Mouse (Mus musculus) G1E (cell line): ENCODE measurements around the gene Slc29a2. TPM values are rescaled to one million over a fixed set of nuclear protein-coding genes. Genes with fewer than 3 reads are reported as not detected.

Source experiments
- ATAC-seq: 2 replicates; pipeline ENCODE4 v1.8.0; 2016; ENCODE audit warnings: mild to moderate bottlenecking; ENCODE audit not compliant: insufficient number of reproducible peaks, poor library complexity, low FRiP score, severe bottlenecking; ENCODE audit errors: extremely low read depth
- DNase-seq: peaks from one replicate; pipeline ENCODE4 v3.0.0; 2012; ENCODE audit warnings: low spot score
- H3K27me3 ChIP-seq: 2 replicates; pipeline ENCODE4 v1.6.1; 2012; ENCODE audit warnings: mild to moderate bottlenecking, low read length, inconsistent platforms; ENCODE audit not compliant: insufficient read depth
- H3K36me3 ChIP-seq: replicated peaks from 2 replicates; pipeline ENCODE3; 2012; ENCODE audit warnings: mild to moderate bottlenecking, inconsistent platforms
- H3K4me1 ChIP-seq: 2 replicates; pipeline ENCODE4 v1.6.1; 2012; ENCODE audit warnings: low read depth, low read length, inconsistent platforms, mixed read lengths; ENCODE audit not compliant: insufficient read depth
- H3K4me3 ChIP-seq: 2 replicates; pipeline ENCODE4 v1.5.1; 2012; ENCODE audit warnings: low read depth, mild to moderate bottlenecking, inconsistent platforms, low read length, moderate library complexity, mixed read lengths
- H3K9me3 ChIP-seq: replicated peaks from 2 replicates; pipeline ENCODE4 v1.6.1; 2012; ENCODE audit warnings: inconsistent platforms
- CTCF ChIP-seq: IDR thresholded peaks from 2 replicates; pipeline ENCODE4 v1.5.1; 2012; ENCODE audit warnings: low read depth, low read length, inconsistent platforms, mixed read lengths
- GATA1 ChIP-seq: IDR thresholded peaks from 2 replicates; pipeline ENCODE4 v1.6.1; 2012; ENCODE audit warnings: borderline replicate concordance, low read length, inconsistent platforms, mixed read lengths
- GATA2 ChIP-seq: IDR thresholded peaks from 2 replicates; pipeline ENCODE4 v1.6.1; 2012; ENCODE audit warnings: low read depth, low read length, inconsistent platforms, borderline replicate concordance
- POLR2AphosphoS5 ChIP-seq: IDR thresholded peaks from 2 replicates; pipeline ENCODE4 v1.6.1; 2012; ENCODE audit warnings: low read depth, low read length, inconsistent platforms; ENCODE audit not compliant: insufficient replicate concordance
- TAL1 ChIP-seq: conservative IDR thresholded peaks from 2 replicates; pipeline ENCODE4 v1.6.1; 2012; ENCODE audit warnings: low read depth, low read length, inconsistent platforms, mixed read lengths
- polyA plus RNA-seq: library from polyadenylated mRNA; stranded (reverse); fragments of >175 nt; gene quantifications from 2 replicates; pipeline ENCODE4 v1.2.3, GENCODE M21; 2012
- total RNA-seq, 2 experiments: library from RNA; stranded (forward) in 1 of 2; stranded (reverse) in 1 of 2; fragments of 200-1000 nt in 1 of 2; fragments of >200 nt in 1 of 2; fragmentation: Nextera tagmentation in 1 of 2; gene quantifications; 2 replicates each; pipeline ENCODE4 v1.2.3; 2014 to 2017

Slc29a2 gene
- total and polyA plus RNA-seq, 3 experiments: 1.7 to 5.9 (median 5.8) TPM

DNA sequence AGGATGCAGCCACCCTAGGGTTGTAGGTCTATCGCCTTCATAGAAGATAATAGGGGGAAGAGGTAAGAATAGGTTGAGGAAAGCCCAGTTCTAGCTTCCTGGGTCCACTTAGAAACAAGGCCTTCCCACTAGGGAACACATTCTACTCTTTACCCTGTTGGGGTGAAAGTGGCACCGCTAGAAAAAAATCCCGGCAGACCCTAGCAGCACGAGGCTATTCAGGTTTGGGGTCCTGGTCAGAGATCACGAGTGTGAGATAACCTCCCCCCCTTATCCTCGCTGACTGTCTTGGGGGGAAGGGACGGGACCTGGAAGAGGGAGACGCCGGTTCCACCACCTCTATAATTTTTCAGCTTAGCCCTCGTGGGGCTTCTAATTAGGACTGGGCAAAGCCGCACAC lies 47.4 kb downstream of the Slc29a2 start:
- ATAC-seq (no peak), DNase-seq (no peak)
- peak overlapping the region; percentile 70; the same call in 1 of the 2 replicates for H3K4me3 ChIP-seq
- TF ChIP-seq TAL1 (no peak), CTCF (no peak), GATA2 (no peak), POLR2AphosphoS5 (no peak), GATA1 (no peak)
- no peaks in the 10 kb centered on the region for H3K9me3 ChIP-seq
- no peaks in the 10 kb centered on the region for H3K36me3 ChIP-seq
- H3K4me1 ChIP-seq: peaks cover 43% of the 10 kb centered on the region
- H3K27me3 ChIP-seq: peaks cover 47% of the 10 kb centered on the region

DNA sequence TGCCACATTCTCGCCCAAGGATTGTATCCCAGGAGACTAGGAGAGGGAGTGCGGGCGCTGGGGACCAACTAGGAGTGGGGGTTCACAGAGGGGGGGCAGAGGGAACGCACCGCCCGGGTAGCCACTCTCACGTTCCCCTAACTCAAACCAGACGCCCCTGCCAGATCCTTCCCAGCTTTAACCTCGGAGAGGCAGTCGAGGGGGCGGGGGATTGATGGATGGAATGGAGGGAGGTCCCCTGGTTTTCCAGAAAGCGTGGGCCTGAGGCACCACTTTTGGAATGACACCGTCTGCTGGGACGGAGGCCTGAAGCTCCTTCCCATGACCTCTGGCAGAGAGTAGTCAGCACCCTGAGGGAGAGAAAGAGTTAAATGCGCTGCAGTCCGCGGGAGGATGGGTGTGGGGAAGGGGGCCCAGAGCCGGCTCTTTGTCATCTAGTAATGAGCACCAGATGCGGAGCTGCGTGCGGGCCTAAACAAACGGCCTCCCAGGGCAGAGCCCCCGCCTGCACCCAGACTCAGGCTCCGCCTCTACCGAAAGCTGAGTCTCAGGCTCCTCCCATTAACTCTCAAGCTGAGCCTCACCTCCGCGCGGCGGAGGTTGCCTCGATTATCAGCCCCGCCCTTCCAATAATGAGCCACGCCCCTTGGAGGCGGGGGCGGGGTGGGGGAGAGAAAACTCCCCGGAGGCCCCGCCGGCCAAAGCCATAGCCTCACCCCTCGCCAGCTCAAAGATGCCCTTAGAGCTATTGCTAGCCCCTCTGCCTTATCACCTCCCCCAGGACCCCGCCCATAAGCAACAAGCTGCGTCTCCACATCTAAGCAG lies 48.1 kb downstream of the Slc29a2 start:
- DNase-seq: peak; percentile 83
- TF ChIP-seq TAL1 (no peak), GATA2 (no peak), GATA1 (no peak), CTCF (no peak), POLR2AphosphoS5 (no peak)
- peak; percentile 75 for ATAC-seq
- no peaks in the 10 kb centered on the region for H3K36me3 ChIP-seq
- H3K9me3 ChIP-seq: no peaks in the 10 kb centered on the region
- peaks cover 43% of the 10 kb centered on the region for H3K4me1 ChIP-seq
- H3K4me3 ChIP-seq: peak overlapping the region; percentile 70
- peaks cover 50% of the 10 kb centered on the region for H3K27me3 ChIP-seq

DNA sequence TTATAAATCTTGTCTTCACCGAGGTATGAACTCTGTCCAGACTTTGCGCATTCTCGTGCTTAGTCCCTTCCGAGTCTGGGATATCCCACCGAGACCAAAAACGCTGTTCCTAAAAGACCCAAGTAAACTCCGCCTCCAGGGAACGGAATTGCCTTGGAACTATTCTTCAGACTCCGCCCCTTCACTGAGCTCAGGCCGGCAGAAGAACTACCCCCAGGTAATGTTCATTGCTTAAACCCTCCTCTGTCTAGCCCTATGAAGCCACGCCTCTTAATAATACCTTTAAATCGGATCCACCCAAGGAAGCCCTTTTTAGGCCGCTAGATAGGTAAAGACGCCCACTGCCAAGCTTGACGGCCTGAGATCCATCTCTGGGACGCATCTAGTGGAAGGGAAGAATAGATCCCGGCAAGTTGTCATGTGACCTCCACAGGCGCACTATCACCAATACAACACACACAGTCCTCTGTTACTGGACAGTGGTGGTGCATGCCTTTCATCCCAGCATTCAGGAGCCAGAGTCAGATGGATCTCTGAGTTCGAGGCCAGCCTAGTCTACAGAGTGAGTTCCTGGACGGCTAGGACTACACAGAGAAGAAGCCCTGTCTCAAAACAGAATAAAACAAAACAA lies 48.8 kb downstream of the Slc29a2 start:
- H3K27me3 ChIP-seq: peaks cover 43% of the 10 kb centered on the region
- ATAC-seq (no peak), DNase-seq (no peak)
- no peaks in the 10 kb centered on the region for H3K36me3 ChIP-seq
- no peak for TF ChIP-seq GATA1
- no peak for TF ChIP-seq TAL1
- no peak for TF ChIP-seq POLR2AphosphoS5
- TF ChIP-seq GATA2: no peak
- no peak for TF ChIP-seq CTCF
- no peaks in the 10 kb centered on the region for H3K9me3 ChIP-seq
- H3K4me3 ChIP-seq: peak overlapping the region; percentile 70
- peaks cover 35% of the 10 kb centered on the region for H3K4me1 ChIP-seq

DNA sequence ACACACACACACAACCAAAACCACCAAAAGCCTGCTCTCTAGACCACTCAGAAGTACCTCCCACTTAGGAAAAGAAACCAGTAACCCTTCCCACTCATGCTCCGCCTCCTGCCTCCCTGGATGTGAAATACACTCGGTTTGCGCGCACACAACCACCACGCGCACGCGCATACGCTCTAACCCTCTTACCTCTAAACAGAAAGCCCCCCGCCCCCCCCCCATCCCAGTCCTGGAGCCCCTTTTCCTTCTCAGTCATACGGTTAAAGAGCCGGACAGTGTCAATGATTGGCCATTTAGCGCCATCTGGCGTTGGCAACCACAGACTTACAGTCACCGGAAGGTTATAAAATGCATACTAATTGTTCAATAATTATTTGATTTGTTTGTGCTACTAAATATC lies 49.4 kb downstream of the Slc29a2 start:
- peaks cover 30% of the 10 kb centered on the region for H3K4me1 ChIP-seq
- TF ChIP-seq GATA1: no peak
- TF ChIP-seq TAL1: no peak
- TF ChIP-seq CTCF: 0 out of 2 replicates have a peak, but pooled peaks have one; percentile 19
- TF ChIP-seq POLR2AphosphoS5: no peak
- no peak for TF ChIP-seq GATA2
- DNase-seq (no peak), ATAC-seq (no peak)
- H3K9me3 ChIP-seq: no peaks in the 10 kb centered on the region
- peak overlapping the region; percentile 70; the same call in 1 of the 2 replicates for H3K4me3 ChIP-seq
- no peaks in the 10 kb centered on the region for H3K36me3 ChIP-seq
- H3K27me3 ChIP-seq: peaks cover 40% of the 10 kb centered on the region

GRCm38 (mm10) chr19:5073518-5073917 lies 49.9 kb downstream of the Slc29a2 start:
- no peak for ATAC-seq
- no peaks in the 10 kb centered on the region for H3K9me3 ChIP-seq
- H3K4me3 ChIP-seq: no peak overlapping the region
- H3K36me3 ChIP-seq: no peaks in the 10 kb centered on the region
- peaks cover 25% of the 10 kb centered on the region for H3K4me1 ChIP-seq
- H3K27me3 ChIP-seq: peaks cover 35% of the 10 kb centered on the region
- DNase-seq: no peak
- TF ChIP-seq TAL1 (no peak), CTCF (no peak), POLR2AphosphoS5 (no peak), GATA1 (no peak), GATA2 (no peak)

- Histone ChIP-seq H3K27me3 (peaks cover 32% of the 10 kb centered on the region), H3K4me1 (peaks cover 6% of the 10 kb centered on the region; the same call in 1 of the 2 replicates), H3K36me3 (no peaks in the 10 kb centered on the region), H3K9me3 (no peaks in the 10 kb centered on the region), H3K4me3 (no peak overlapping the region)
- DNase-seq (no peak), ATAC-seq (no peak)
- TF ChIP-seq GATA1: no peak
- no peak for TF ChIP-seq POLR2AphosphoS5
Observed at GRCm38 (mm10) chr19:5079279-5079678, 55.6 kb downstream of the Slc29a2 start.

Other genes starting within 250 kb of the Slc29a2 start
Only the 20 nearest of the 24 such genes appear.
- 17.3 and 20.6 TPM in 2 replicates for gene Ccs, start 184.5 kb upstream of the Slc29a2 start, total RNA-seq (2014; fragmentation: Nextera tagmentation)
- 30.1 and 31.2 TPM in 2 replicates for gene Ccs, start 184.5 kb upstream of the Slc29a2 start, total RNA-seq (2017)
- gene Ccs, start 184.5 kb upstream of the Slc29a2 start, polyA plus RNA-seq: 61.4 and 69.4 TPM in 2 replicates
- gene Ccdc87, start 184.5 kb upstream of the Slc29a2 start, total RNA-seq (2014; fragmentation: Nextera tagmentation): not detected in 2 replicates
- gene Ccdc87, start 184.5 kb upstream of the Slc29a2 start, total RNA-seq (2017): 0.05 and 0.06 TPM in 2 replicates
- 0.03 TPM in 1 of 2 replicates, not detected in the other for gene Ccdc87, start 184.5 kb upstream of the Slc29a2 start, polyA plus RNA-seq
- not detected in 2 replicates for gene Ctsf, start 168.7 kb upstream of the Slc29a2 start, total RNA-seq (2014; fragmentation: Nextera tagmentation)
- 0.38 and 0.41 TPM in 2 replicates for gene Ctsf, start 168.7 kb upstream of the Slc29a2 start, total RNA-seq (2017)
- gene Ctsf, start 168.7 kb upstream of the Slc29a2 start, polyA plus RNA-seq: 0.05 TPM in 1 of 2 replicates, not detected in the other
- not detected in 2 replicates for gene Actn3, start 146.0 kb upstream of the Slc29a2 start, total RNA-seq (2014; fragmentation: Nextera tagmentation)
- gene Actn3, start 146.0 kb upstream of the Slc29a2 start, total RNA-seq (2017): 0.16 and 0.52 TPM in 2 replicates
- gene Actn3, start 146.0 kb upstream of the Slc29a2 start, polyA plus RNA-seq: 0.03 and 0.06 TPM in 2 replicates
- gene Zdhhc24, start 145.2 kb upstream of the Slc29a2 start, total RNA-seq (2014; fragmentation: Nextera tagmentation): 15.9 and 19.5 TPM in 2 replicates
- gene Zdhhc24, start 145.2 kb upstream of the Slc29a2 start, total RNA-seq (2017): 13.9 and 15.7 TPM in 2 replicates
- 1.8 and 2.0 TPM in 2 replicates for gene Zdhhc24, start 145.2 kb upstream of the Slc29a2 start, polyA plus RNA-seq
- gene Bbs1, start 117.2 kb upstream of the Slc29a2 start, total RNA-seq (2014; fragmentation: Nextera tagmentation): 5.2 and 5.5 TPM in 2 replicates
- 3.0 and 4.4 TPM in 2 replicates for gene Bbs1, start 117.2 kb upstream of the Slc29a2 start, total RNA-seq (2017)
- gene Bbs1, start 117.2 kb upstream of the Slc29a2 start, polyA plus RNA-seq: 5.6 and 8.7 TPM in 2 replicates
- gene Dpp3, start 95.6 kb upstream of the Slc29a2 start, total RNA-seq (2014; fragmentation: Nextera tagmentation): 41.5 and 45.4 TPM in 2 replicates
- 47.3 and 54.2 TPM in 2 replicates for gene Dpp3, start 95.6 kb upstream of the Slc29a2 start, total RNA-seq (2017)
- 82.6 and 88.2 TPM in 2 replicates for gene Dpp3, start 95.6 kb upstream of the Slc29a2 start, polyA plus RNA-seq
- not detected in 2 replicates for gene Peli3, start 80.7 kb upstream of the Slc29a2 start, total RNA-seq (2014; fragmentation: Nextera tagmentation)
- 0.05 TPM in 1 of 2 replicates, not detected in the other for gene Peli3, start 80.7 kb upstream of the Slc29a2 start, total RNA-seq (2017)
- gene Peli3, start 80.7 kb upstream of the Slc29a2 start, polyA plus RNA-seq: not detected in 2 replicates
- 15.4 and 16.2 TPM in 2 replicates for gene Mrpl11, start 61.7 kb upstream of the Slc29a2 start, total RNA-seq (2014; fragmentation: Nextera tagmentation)
- gene Mrpl11, start 61.7 kb upstream of the Slc29a2 start, total RNA-seq (2017): 87.0 and 91.6 TPM in 2 replicates
- 66.8 and 72.2 TPM in 2 replicates for gene Mrpl11, start 61.7 kb upstream of the Slc29a2 start, polyA plus RNA-seq
- gene Npas4, start 33.5 kb upstream of the Slc29a2 start, total RNA-seq (2014; fragmentation: Nextera tagmentation): 0.83 TPM in 1 of 2 replicates, not detected in the other
- 0.05 and 0.06 TPM in 2 replicates for gene Npas4, start 33.5 kb upstream of the Slc29a2 start, total RNA-seq (2017)
- not detected in 2 replicates for gene Npas4, start 33.5 kb upstream of the Slc29a2 start, polyA plus RNA-seq
- gene B4gat1, start 15.0 kb downstream of the Slc29a2 start, total RNA-seq (2014; fragmentation: Nextera tagmentation): 5.9 and 7.2 TPM in 2 replicates
- gene B4gat1, start 15.0 kb downstream of the Slc29a2 start, total RNA-seq (2017): 1.7 and 3.4 TPM in 2 replicates
- 8.4 and 8.9 TPM in 2 replicates for gene B4gat1, start 15.0 kb downstream of the Slc29a2 start, polyA plus RNA-seq
- gene AC124502.3, start 15.0 kb downstream of the Slc29a2 start, total RNA-seq (2014; fragmentation: Nextera tagmentation): 0.60 TPM in 1 of 2 replicates, not detected in the other
- gene AC124502.3, start 15.0 kb downstream of the Slc29a2 start, total RNA-seq (2017): 4.6 and 6.6 TPM in 2 replicates
- gene AC124502.3, start 15.0 kb downstream of the Slc29a2 start, polyA plus RNA-seq: 0.33 and 0.34 TPM in 2 replicates
- gene Brms1, start 17.5 kb downstream of the Slc29a2 start, total RNA-seq (2014; fragmentation: Nextera tagmentation): 10.8 and 15.4 TPM in 2 replicates
- 16.4 and 18.8 TPM in 2 replicates for gene Brms1, start 17.5 kb downstream of the Slc29a2 start, total RNA-seq (2017)
- 65.6 and 88.7 TPM in 2 replicates for gene Brms1, start 17.5 kb downstream of the Slc29a2 start, polyA plus RNA-seq
- 0.68 and 1.8 TPM in 2 replicates for gene Rin1, start 26.6 kb downstream of the Slc29a2 start, total RNA-seq (2014; fragmentation: Nextera tagmentation)
- 0.22 and 0.41 TPM in 2 replicates for gene Rin1, start 26.6 kb downstream of the Slc29a2 start, total RNA-seq (2017)
- gene Rin1, start 26.6 kb downstream of the Slc29a2 start, polyA plus RNA-seq: 0.30 and 0.72 TPM in 2 replicates
- gene Cd248, start 44.2 kb downstream of the Slc29a2 start, total RNA-seq (2014; fragmentation: Nextera tagmentation): not detected in 2 replicates
- gene Cd248, start 44.2 kb downstream of the Slc29a2 start, total RNA-seq (2017): not detected in 2 replicates
- not detected in 2 replicates for gene Cd248, start 44.2 kb downstream of the Slc29a2 start, polyA plus RNA-seq
- gene Tmem151a, start 61.7 kb downstream of the Slc29a2 start, total RNA-seq (2014; fragmentation: Nextera tagmentation): not detected in 2 replicates
- 0.06 and 0.16 TPM in 2 replicates for gene Tmem151a, start 61.7 kb downstream of the Slc29a2 start, total RNA-seq (2017)
- gene Tmem151a, start 61.7 kb downstream of the Slc29a2 start, polyA plus RNA-seq: not detected in 2 replicates
- gene Yif1a, start 64.7 kb downstream of the Slc29a2 start, total RNA-seq (2014; fragmentation: Nextera tagmentation): 44.2 and 55.9 TPM in 2 replicates
- gene Yif1a, start 64.7 kb downstream of the Slc29a2 start, total RNA-seq (2017): 12.8 and 19.7 TPM in 2 replicates
- 11.3 and 11.5 TPM in 2 replicates for gene Yif1a, start 64.7 kb downstream of the Slc29a2 start, polyA plus RNA-seq
- 0.53 and 2.1 TPM in 2 replicates for gene Cnih2, start 74.7 kb downstream of the Slc29a2 start, total RNA-seq (2014; fragmentation: Nextera tagmentation)
- gene Cnih2, start 74.7 kb downstream of the Slc29a2 start, total RNA-seq (2017): not detected in 2 replicates
- 1.6 and 1.9 TPM in 2 replicates for gene Cnih2, start 74.7 kb downstream of the Slc29a2 start, polyA plus RNA-seq
- gene Rab1b, start 83.2 kb downstream of the Slc29a2 start, total RNA-seq (2014; fragmentation: Nextera tagmentation): 35.9 and 47.6 TPM in 2 replicates
- 90.4 and 109 TPM in 2 replicates for gene Rab1b, start 83.2 kb downstream of the Slc29a2 start, total RNA-seq (2017)
- 195 and 231 TPM in 2 replicates for gene Rab1b, start 83.2 kb downstream of the Slc29a2 start, polyA plus RNA-seq
- gene Klc2, start 94.7 kb downstream of the Slc29a2 start, total RNA-seq (2014; fragmentation: Nextera tagmentation): 6.8 and 10.7 TPM in 2 replicates
- gene Klc2, start 94.7 kb downstream of the Slc29a2 start, total RNA-seq (2017): 2.6 and 3.4 TPM in 2 replicates
- 8.2 and 10.1 TPM in 2 replicates for gene Klc2, start 94.7 kb downstream of the Slc29a2 start, polyA plus RNA-seq